Mouse (Mus musculus) brain, embryonic 14.5 days (tissue): Measurements from ENCODE around the gene Cyth2.

ENCODE experiments used
- CTCF ChIP-seq: fragments of 200-500 bp; IDR thresholded peaks from 2 replicates; pipeline ENCODE4 v1.5.1; 2012; ENCODE audit warnings: inconsistent platforms, mild to moderate bottlenecking, moderate library complexity, borderline replicate concordance; ENCODE audit not compliant: insufficient read depth, insufficient read length; ENCODE audit errors: extremely low read depth
- POLR2A ChIP-seq: fragments of 200-500 bp; IDR thresholded peaks from 2 replicates; pipeline ENCODE4 v1.6.1; 2012; ENCODE audit warnings: mild to moderate bottlenecking, inconsistent platforms, borderline replicate concordance; ENCODE audit not compliant: poor library complexity, insufficient read depth, insufficient read length, severe bottlenecking; ENCODE audit errors: extremely low read depth

DNA sequence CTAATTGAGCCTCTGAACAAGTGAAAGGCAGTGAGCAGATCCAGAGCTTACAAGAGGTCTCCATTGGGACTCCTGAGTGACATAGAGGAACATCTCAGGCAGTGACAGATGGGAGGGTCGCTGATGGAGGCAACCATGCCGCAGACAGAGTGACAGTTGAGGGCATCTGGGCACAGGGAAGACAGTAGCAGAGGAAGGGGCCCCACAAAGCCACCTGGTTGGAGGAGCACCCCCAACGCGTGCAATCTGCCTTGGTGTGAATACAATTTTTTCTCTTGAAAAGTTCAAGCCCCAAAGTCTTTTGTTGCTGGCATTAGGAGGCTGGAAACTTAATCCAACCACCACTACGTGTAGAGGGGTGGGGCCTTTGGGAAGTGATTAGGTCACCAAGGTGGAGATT lies 54.2 kb downstream of the Cyth2 start:
- no peak for TF ChIP-seq CTCF
- no peak for TF ChIP-seq POLR2A
